Mouse (Mus musculus): Measurements from ENCODE around the gene Rnf113a2. TPM values are rescaled to one million over a fixed set of nuclear protein-coding genes. Genes with fewer than 3 reads are reported as not detected.

The Rnf113a2 gene
- polyA plus RNA-seq (2011; ENCODE audit: insufficient read length, low read depth, missing spikeins): 14.8 and 15.8 TPM in 2 replicates

- no peak for TF ChIP-seq CTCF (IDR thresholded peaks at IDR 0.05; ENCODE audit: borderline replicate concordance, insufficient read depth, low read length)
- TF ChIP-seq POLR2A (IDR thresholded peaks at IDR 0.05; ENCODE audit: low read depth, low read length): peak; percentile 83
- Histone ChIP-seq H3K4me3 (ENCODE audit: insufficient read depth, low read length) (peak within 1 kb of the TSS; percentile 51), H3K4me1 (ENCODE audit: control insufficient read depth, insufficient read depth, low read length) (no peaks in the 10 kb centered on the region), H3K27ac (ENCODE audit: insufficient read depth, low read length) (no peak within 1 kb of the TSS)
These were observed at the start of gene Rnf113a2 for GRCm38 (mm10) chr12:84416834-84417604. Rnf113a2 (plus strand) TSS chr12:84417196.

DNA sequence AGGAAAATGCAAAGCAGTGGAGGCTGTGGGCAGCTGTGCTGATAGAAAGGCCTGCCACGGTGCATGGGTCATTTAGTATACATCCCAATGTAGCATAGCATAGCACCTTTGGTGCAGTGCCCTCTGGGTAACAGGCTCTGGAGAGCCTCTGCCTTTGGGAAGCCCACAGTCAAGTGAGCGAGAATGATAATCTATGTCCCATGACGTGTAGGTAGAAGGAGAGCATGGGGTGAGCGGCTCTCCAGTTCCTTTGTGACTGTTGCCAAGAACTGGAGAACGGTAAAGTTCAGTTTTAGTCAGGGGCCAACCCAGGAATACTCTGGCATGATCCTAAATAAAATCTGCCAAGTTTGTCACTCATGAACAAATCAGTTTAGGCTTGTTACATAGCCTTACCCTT is 45.3 kb upstream of the Rnf113a2 start:
- TF ChIP-seq CTCF (IDR thresholded peaks at IDR 0.05; ENCODE audit: borderline replicate concordance, insufficient read depth, low read length): no peak
- no peak for TF ChIP-seq POLR2A (IDR thresholded peaks at IDR 0.05; ENCODE audit: low read depth, low read length)
- no peak overlapping the region for H3K4me3 ChIP-seq (ENCODE audit: insufficient read depth, low read length)
- H3K4me1 ChIP-seq (ENCODE audit: control insufficient read depth, insufficient read depth, low read length): no peaks in the 10 kb centered on the region
- no peak overlapping the region for H3K27ac ChIP-seq (ENCODE audit: insufficient read depth, low read length)

- TF ChIP-seq CTCF (IDR thresholded peaks at IDR 0.05; ENCODE audit: borderline replicate concordance, insufficient read depth, low read length): no peak
- no peak for TF ChIP-seq POLR2A (IDR thresholded peaks at IDR 0.05; ENCODE audit: low read depth, low read length)
- Histone ChIP-seq H3K4me1 (ENCODE audit: control insufficient read depth, insufficient read depth, low read length) (no peaks in the 10 kb centered on the region), H3K27ac (ENCODE audit: insufficient read depth, low read length) (no peak overlapping the region), H3K4me3 (ENCODE audit: insufficient read depth, low read length) (no peak overlapping the region)
These were observed 43.0 kb upstream of the Rnf113a2 start for GRCm38 (mm10) chr12:84373831-84374481.

GRCm38 (mm10) chr12:84382369-84382768 is 34.6 kb upstream of the Rnf113a2 start:
- H3K4me3 ChIP-seq (ENCODE audit: insufficient read depth, low read length): no peak overlapping the region
- no peak overlapping the region for H3K27ac ChIP-seq (ENCODE audit: insufficient read depth, low read length)
- no peaks in the 10 kb centered on the region for H3K4me1 ChIP-seq (ENCODE audit: control insufficient read depth, insufficient read depth, low read length)
- TF ChIP-seq POLR2A (IDR thresholded peaks at IDR 0.05; ENCODE audit: low read depth, low read length) (no peak), CTCF (IDR thresholded peaks at IDR 0.05; ENCODE audit: borderline replicate concordance, insufficient read depth, low read length) (no peak)

DNA sequence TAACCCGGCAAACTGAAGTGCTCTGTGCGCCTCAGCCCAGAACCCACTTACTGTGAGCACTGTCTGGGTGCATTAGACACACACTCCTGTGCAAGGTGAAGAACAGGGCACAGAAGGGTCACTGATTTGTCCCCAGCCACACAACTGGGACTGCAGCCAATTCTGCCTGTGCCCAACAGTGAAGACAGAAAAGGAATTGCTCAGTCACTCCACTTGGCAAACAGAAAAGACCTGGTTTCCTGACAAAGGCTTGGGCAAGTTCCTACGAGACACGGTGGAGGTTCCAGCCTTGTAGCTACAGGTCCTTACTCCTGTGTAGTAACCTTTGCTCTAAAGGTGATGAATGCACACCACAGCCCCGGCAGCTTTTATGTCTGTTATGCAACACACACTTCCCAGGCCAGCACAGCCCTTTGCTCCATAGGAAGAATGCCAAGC is 32.3 kb upstream of the Rnf113a2 start:
- TF ChIP-seq POLR2A (IDR thresholded peaks at IDR 0.05; ENCODE audit: low read depth, low read length) (no peak), CTCF (IDR thresholded peaks at IDR 0.05; ENCODE audit: borderline replicate concordance, insufficient read depth, low read length) (no peak)
- Histone ChIP-seq H3K4me3 (ENCODE audit: insufficient read depth, low read length) (no peak overlapping the region), H3K4me1 (ENCODE audit: control insufficient read depth, insufficient read depth, low read length) (no peaks in the 10 kb centered on the region), H3K27ac (ENCODE audit: insufficient read depth, low read length) (no peak overlapping the region)

- TF ChIP-seq POLR2A (IDR thresholded peaks at IDR 0.05; ENCODE audit: low read depth, low read length) (no peak), CTCF (IDR thresholded peaks at IDR 0.05; ENCODE audit: borderline replicate concordance, insufficient read depth, low read length) (no peak)
- Histone ChIP-seq H3K27ac (ENCODE audit: insufficient read depth, low read length) (no peak overlapping the region), H3K4me1 (ENCODE audit: control insufficient read depth, insufficient read depth, low read length) (no peaks in the 10 kb centered on the region), H3K4me3 (ENCODE audit: insufficient read depth, low read length) (no peak overlapping the region)
These were observed 31.6 kb upstream of the Rnf113a2 start for GRCm38 (mm10) chr12:84385408-84385807.

DNA sequence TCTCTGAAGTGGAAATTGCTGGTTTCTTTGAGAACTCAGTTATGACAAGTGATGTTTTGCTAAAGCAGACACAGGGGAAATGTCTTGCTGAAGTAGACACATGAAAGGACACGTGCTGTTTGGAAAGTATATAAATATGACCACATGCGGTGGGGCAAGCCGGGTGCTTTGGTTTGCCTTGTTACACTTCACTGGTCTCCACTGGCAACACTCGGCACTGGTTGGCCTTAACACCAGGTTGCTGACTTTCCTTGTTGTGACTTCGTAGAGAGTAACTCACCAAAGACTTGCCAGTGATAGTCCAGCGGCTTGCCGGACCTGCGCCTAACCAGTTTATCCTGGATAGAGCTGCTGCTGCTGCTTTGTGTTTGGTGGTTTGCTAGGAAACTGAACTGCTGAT is 28.9 kb upstream of the Rnf113a2 start:
- H3K4me1 ChIP-seq (ENCODE audit: control insufficient read depth, insufficient read depth, low read length): no peaks in the 10 kb centered on the region
- no peak overlapping the region for H3K27ac ChIP-seq (ENCODE audit: insufficient read depth, low read length)
- H3K4me3 ChIP-seq (ENCODE audit: insufficient read depth, low read length): no peak overlapping the region
- TF ChIP-seq POLR2A (IDR thresholded peaks at IDR 0.05; ENCODE audit: low read depth, low read length): no peak
- no peak for TF ChIP-seq CTCF (IDR thresholded peaks at IDR 0.05; ENCODE audit: borderline replicate concordance, insufficient read depth, low read length)

DNA sequence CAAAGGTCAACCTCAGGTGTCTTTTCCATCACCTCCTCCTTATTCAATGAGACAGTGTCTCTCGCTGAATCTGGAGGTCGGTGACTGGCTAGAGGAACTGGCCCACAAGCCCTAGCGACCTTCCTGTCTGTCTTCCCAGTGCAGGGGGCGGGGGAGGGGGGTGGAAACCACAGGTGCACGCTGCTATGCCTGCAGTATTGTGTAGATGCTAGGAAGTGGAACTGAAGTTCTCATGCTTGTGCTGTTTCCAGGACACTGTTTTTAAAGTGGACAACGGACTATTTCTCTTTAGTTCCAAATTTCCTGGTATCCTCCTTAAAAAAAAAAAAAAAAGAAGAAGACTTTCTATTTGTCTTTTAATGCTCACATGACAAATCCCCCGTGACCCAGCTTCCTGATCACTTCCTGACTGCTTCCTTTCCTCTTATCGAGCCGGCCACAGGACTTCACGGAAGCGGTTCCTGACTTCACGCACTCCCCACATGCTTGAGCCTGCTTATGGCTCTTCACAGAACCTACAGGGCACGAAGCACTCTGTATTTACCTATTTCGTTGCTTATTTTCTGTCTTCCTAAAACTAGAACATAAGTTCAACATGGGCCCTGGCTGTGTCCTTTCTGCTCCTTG is 28.1 kb upstream of the Rnf113a2 start:
- Histone ChIP-seq H3K4me3 (ENCODE audit: insufficient read depth, low read length) (no peak overlapping the region), H3K27ac (ENCODE audit: insufficient read depth, low read length) (no peak overlapping the region), H3K4me1 (ENCODE audit: control insufficient read depth, insufficient read depth, low read length) (no peaks in the 10 kb centered on the region)
- TF ChIP-seq CTCF (IDR thresholded peaks at IDR 0.05; ENCODE audit: borderline replicate concordance, insufficient read depth, low read length) (no peak), POLR2A (IDR thresholded peaks at IDR 0.05; ENCODE audit: low read depth, low read length) (no peak)

DNA sequence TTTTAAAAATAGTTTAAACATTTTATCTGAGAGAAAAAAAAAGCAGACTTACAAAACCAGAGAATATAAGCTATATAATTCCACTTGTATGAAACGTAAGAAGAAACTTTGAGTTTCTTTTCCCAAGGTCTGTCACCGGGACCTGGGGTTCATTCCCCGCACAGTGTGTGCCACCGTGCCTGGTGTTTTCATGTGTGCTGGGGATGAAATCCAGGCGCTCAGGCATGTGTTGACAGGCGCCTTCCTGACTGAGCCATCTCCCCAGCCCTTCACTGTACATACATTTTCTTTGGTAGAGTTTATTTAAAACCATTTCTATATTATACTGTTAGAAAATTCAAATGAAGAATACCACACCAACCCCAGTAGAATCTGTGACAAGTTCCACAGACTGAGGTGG is 26.7 kb upstream of the Rnf113a2 start:
- no peak overlapping the region for H3K27ac ChIP-seq (ENCODE audit: insufficient read depth, low read length)
- no peaks in the 10 kb centered on the region for H3K4me1 ChIP-seq (ENCODE audit: control insufficient read depth, insufficient read depth, low read length)
- TF ChIP-seq CTCF (IDR thresholded peaks at IDR 0.05; ENCODE audit: borderline replicate concordance, insufficient read depth, low read length): no peak
- no peak for TF ChIP-seq POLR2A (IDR thresholded peaks at IDR 0.05; ENCODE audit: low read depth, low read length)
- H3K4me3 ChIP-seq (ENCODE audit: insufficient read depth, low read length): no peak overlapping the region

DNA sequence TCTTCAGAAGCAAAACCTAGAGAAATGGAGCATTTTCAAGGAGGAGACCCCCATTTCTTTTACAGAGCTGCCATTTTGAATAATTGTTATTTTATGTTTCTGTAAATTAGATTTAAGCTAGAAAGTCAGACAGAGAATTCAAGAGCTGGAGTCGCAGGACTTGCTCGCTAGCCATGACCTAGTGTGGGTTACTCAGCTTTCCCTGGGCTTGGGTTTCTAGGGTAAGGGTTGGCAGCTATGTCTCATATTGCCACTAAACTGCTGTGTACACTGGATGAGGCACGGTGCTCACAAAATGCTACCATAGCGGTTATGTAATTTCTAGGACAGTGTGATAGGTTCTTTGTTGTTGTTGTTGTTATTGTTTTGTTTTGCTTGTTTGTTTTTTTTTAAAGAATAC is 24.3 kb upstream of the Rnf113a2 start:
- TF ChIP-seq POLR2A (IDR thresholded peaks at IDR 0.05; ENCODE audit: low read depth, low read length) (no peak), CTCF (IDR thresholded peaks at IDR 0.05; ENCODE audit: borderline replicate concordance, insufficient read depth, low read length) (no peak)
- Histone ChIP-seq H3K4me1 (ENCODE audit: control insufficient read depth, insufficient read depth, low read length) (no peaks in the 10 kb centered on the region), H3K27ac (ENCODE audit: insufficient read depth, low read length) (no peak overlapping the region), H3K4me3 (ENCODE audit: insufficient read depth, low read length) (no peak overlapping the region)

Data from embryonic fibroblast, embryonic 13.5 days (primary cell).